Mouse (Mus musculus) cerebellum, adult 11-12 months (tissue): ENCODE data around the gene Il15.

Experiments used
- DNase-seq: peaks from one replicate; pipeline ENCODE4 v3.0.0; 2022

The Il15 gene

GRCm38 (mm10) chr8:82402686-82403330, at the start of gene Il15:
Il15 (minus strand) TSS chr8:82403222.
- peak; percentile 21 for DNase-seq

GRCm38 (mm10) chr8:82444897-82445296, 41.9 kb upstream of the Il15 start:
- no peak for DNase-seq

GRCm38 (mm10) chr8:82416587-82417340, 13.7 kb upstream of the Il15 start:
- no peak for DNase-seq

- DNase-seq: no peak
These were observed 12.5 kb upstream of the Il15 start for GRCm38 (mm10) chr8:82415485-82415884.

GRCm38 (mm10) chr8:82410135-82410534, 7.1 kb upstream of the Il15 start:
- DNase-seq: no peak

GRCm38 (mm10) chr8:82407060-82407459, 4.0 kb upstream of the Il15 start:
- no peak for DNase-seq

GRCm38 (mm10) chr8:82404068-82404467, 1.0 kb upstream of the Il15 start:
- no peak for DNase-seq

GRCm38 (mm10) chr8:82402261-82402685, 749 bp downstream of the Il15 start:
- DNase-seq: no peak

GRCm38 (mm10) chr8:82401490-82401889, 1.5 kb downstream of the Il15 start:
- no peak for DNase-seq

GRCm38 (mm10) chr8:82401059-82401458, 2.0 kb downstream of the Il15 start:
- DNase-seq: no peak

GRCm38 (mm10) chr8:82400376-82400775, 2.6 kb downstream of the Il15 start:
- no peak for DNase-seq

GRCm38 (mm10) chr8:82398546-82398945, 4.5 kb downstream of the Il15 start:
- DNase-seq: no peak

GRCm38 (mm10) chr8:82391258-82391657, 11.8 kb downstream of the Il15 start:
- DNase-seq: no peak

GRCm38 (mm10) chr8:82388356-82388902, 14.6 kb downstream of the Il15 start:
- DNase-seq: no peak

- DNase-seq: no peak
These were observed 15.4 kb downstream of the Il15 start for GRCm38 (mm10) chr8:82387614-82388013.

- DNase-seq: no peak
These were observed 17.2 kb downstream of the Il15 start for GRCm38 (mm10) chr8:82385867-82386266.

GRCm38 (mm10) chr8:82384458-82385234, 18.4 kb downstream of the Il15 start:
- DNase-seq: no peak

- DNase-seq: no peak
These were observed 19.7 kb downstream of the Il15 start for GRCm38 (mm10) chr8:82383346-82383745.

GRCm38 (mm10) chr8:82382316-82382715, 20.7 kb downstream of the Il15 start:
- DNase-seq: no peak

- no peak for DNase-seq
These were observed 28.6 kb downstream of the Il15 start for GRCm38 (mm10) chr8:82374470-82374869.

GRCm38 (mm10) chr8:82372846-82373245, 30.2 kb downstream of the Il15 start:
- DNase-seq: no peak

GRCm38 (mm10) chr8:82370657-82371056, 32.4 kb downstream of the Il15 start:
- DNase-seq: no peak

- no peak for DNase-seq
These were observed 42.0 kb downstream of the Il15 start for GRCm38 (mm10) chr8:82361061-82361460.
